Mouse (Mus musculus) megakaryocyte progenitor cell, adult 5-6 weeks (primary cell): ENCODE measurements around the gene Cdadc1. TPM values are rescaled to one million over a fixed set of nuclear protein-coding genes. Genes with fewer than 3 reads are reported as not detected.

Experiments
- ATAC-seq: replicated peaks from 2 replicates; pipeline ENCODE4 v1.8.0; 2016; ENCODE audit warnings: mild to moderate bottlenecking, moderate TSS enrichment, inconsistent platforms; ENCODE audit not compliant: poor library complexity
- total RNA-seq, 2 experiments: library from RNA; stranded (forward) in 1 of 2; stranded (reverse) in 1 of 2; fragments of 157-497, 149-512 nt in 1 of 2; fragments of 200-1000 nt in 1 of 2; gene quantifications; 2 replicates each; pipeline versions ENCODE4 v1.2.3 to v1.2.4; 2015 to 2017

Gene Cdadc1
- total RNA-seq, 2 experiments from 2014 or later, result 23.2 to 44.9 TPM

- ATAC-seq, result no peak
Observed at GRCm38 (mm10) chr14:59546162-59546880, 51.4 kb downstream of the Cdadc1 start.

- ATAC-seq, result no peak
Observed at GRCm38 (mm10) chr14:59543956-59544355, 53.8 kb downstream of the Cdadc1 start.

- no peak for ATAC-seq
Observed at GRCm38 (mm10) chr14:59543158-59543826, 54.5 kb downstream of the Cdadc1 start.

- ATAC-seq, result no peak
Observed at GRCm38 (mm10) chr14:59540761-59541160, 57.0 kb downstream of the Cdadc1 start.

- no peak for ATAC-seq
Observed at GRCm38 (mm10) chr14:59540230-59540629, 57.5 kb downstream of the Cdadc1 start.

- no peak for ATAC-seq
Observed at GRCm38 (mm10) chr14:59537829-59538432, 59.8 kb downstream of the Cdadc1 start.

GRCm38 (mm10) chr14:59533908-59534307, 63.9 kb downstream of the Cdadc1 start:
- ATAC-seq, result no peak

GRCm38 (mm10) chr14:59532986-59533385, 64.8 kb downstream of the Cdadc1 start:
- ATAC-seq, result no peak

GRCm38 (mm10) chr14:59530801-59531200, 67.0 kb downstream of the Cdadc1 start:
- no peak for ATAC-seq

- no peak for ATAC-seq
Observed at GRCm38 (mm10) chr14:59525843-59526242, 71.9 kb downstream of the Cdadc1 start.

GRCm38 (mm10) chr14:59513922-59514444, 83.8 kb downstream of the Cdadc1 start:
- no peak for ATAC-seq

Other genes with a start within 250 kb of the Cdadc1 start
- 0.93 and 1.8 TPM in 2 replicates for gene Phf11d, start 232.5 kb downstream of the Cdadc1 start, total RNA-seq (2015)
- gene Phf11d, start 232.5 kb downstream of the Cdadc1 start, total RNA-seq (2017), result 2.1 and 3.7 TPM in 2 replicates
- 1.4 and 1.5 TPM in 2 replicates for gene Phf11c, start 202.6 kb downstream of the Cdadc1 start, total RNA-seq (2015)
- gene Phf11c, start 202.6 kb downstream of the Cdadc1 start, total RNA-seq (2017), result 1.2 and 1.4 TPM in 2 replicates
- 38.2 and 41.4 TPM in 2 replicates for gene Setdb2, start 157.1 kb downstream of the Cdadc1 start, total RNA-seq (2015)
- gene Setdb2, start 157.1 kb downstream of the Cdadc1 start, total RNA-seq (2017), result 27.4 and 30.4 TPM in 2 replicates
- 42.5 and 44.4 TPM in 2 replicates for gene Cab39l, start 157.0 kb downstream of the Cdadc1 start, total RNA-seq (2015)
- 30.8 and 31.0 TPM in 2 replicates for gene Cab39l, start 157.0 kb downstream of the Cdadc1 start, total RNA-seq (2017)
- 1.7 and 1.8 TPM in 2 replicates for gene Shisa2, start 27.3 kb upstream of the Cdadc1 start, total RNA-seq (2015)
- 0.33 and 1.8 TPM in 2 replicates for gene Shisa2, start 27.3 kb upstream of the Cdadc1 start, total RNA-seq (2017)